12 mouse cellular contexts compared by ENCODE assay signal in genomic region chr6:144822594-144822993, GRCm38 (mm10). TPM values are rescaled to one million over a fixed set of nuclear protein-coding genes. Genes with fewer than 3 reads are reported as not detected.
DNase-seq lines count a peak whose midpoint lies in the region; ATAC-seq and TF ChIP-seq lines count a peak whose summit lies in the region.
"Had no signal": no experiment of that assay in that cellular context is flagged by ENCODE, and none has a peak within 500 bp of the region (broad histone marks: within the 10 kb centered on the region; RNA-seq: fewer than 3 reads in every experiment).

No protein-coding gene starts in this region.

- DNase-seq in embryonic facial prominence, embryonic 10.5 days (ENCODE audit: low spot score): peak; percentile 8
- peak; percentile 13 for DNase-seq in forelimb bud, embryonic 11.5 days (ENCODE audit: low read depth, low spot score)
- DNase-seq in lung, postnatal 0 days (ENCODE audit: low spot score): peak; percentile 69
- no peak for DNase-seq in thymus, postnatal 14 days
- no peak for DNase-seq in left cerebral cortex, adult 11 months (ENCODE audit: low spot score)
- DNase-seq: cerebellum, adult 2 months; kidney, adult 9 months; retina, postnatal 1 day had no signal

- no peak overlapping the region for H3K27ac ChIP-seq in embryonic facial prominence, embryonic 10.5 days (replicated peaks)
- peak overlapping the region; percentile 8; the same call in 1 of the 2 replicates for H3K27ac ChIP-seq in limb, embryonic 12.5 days
- no peak overlapping the region for H3K27ac ChIP-seq in lung, postnatal 0 days (ENCODE audit: low read length)
- no peak overlapping the region for H3K27ac ChIP-seq in forebrain, embryonic 13.5 days
- H3K27ac ChIP-seq: forebrain, embryonic 15.5 days; midbrain, embryonic 10.5 days had no signal

- no peaks in the 10 kb centered on the region for H3K9me3 ChIP-seq in embryonic facial prominence, embryonic 10.5 days
- no peaks in the 10 kb centered on the region for H3K9me3 ChIP-seq in limb, embryonic 12.5 days
- H3K9me3 ChIP-seq in lung, postnatal 0 days (ENCODE audit: low read length): no peaks in the 10 kb centered on the region
- H3K9me3 ChIP-seq in forebrain, embryonic 13.5 days (replicated peaks): no peaks in the 10 kb centered on the region
- H3K9me3 ChIP-seq: forebrain, embryonic 15.5 days; midbrain, embryonic 10.5 days had no signal

- 65% methylated on average over 14 of the region's 14 CpGs for WGBS in embryonic facial prominence, embryonic 10.5 days
- WGBS in limb, embryonic 12.5 days: 29% methylated on average over 14 of the region's 14 CpGs
- 3% methylated on average over 14 of the region's 14 CpGs for WGBS in lung, postnatal 0 days
- WGBS in forebrain, embryonic 13.5 days: 69% methylated on average over 14 of the region's 14 CpGs

- TF ChIP-seq CTCF in lung, postnatal 0 days (IDR thresholded peaks at IDR 0.05): no peak

- H3K36me3 ChIP-seq in embryonic facial prominence, embryonic 10.5 days (replicated peaks): no peaks in the 10 kb centered on the region
- no peaks in the 10 kb centered on the region for H3K36me3 ChIP-seq in limb, embryonic 12.5 days
- H3K36me3 ChIP-seq in lung, postnatal 0 days (ENCODE audit: insufficient read depth, low read length): no peaks in the 10 kb centered on the region
- H3K36me3 ChIP-seq in forebrain, embryonic 13.5 days (ENCODE audit: poor library complexity, severe bottlenecking): no peaks in the 10 kb centered on the region
- H3K36me3 ChIP-seq: forebrain, embryonic 15.5 days; midbrain, embryonic 10.5 days had no signal

- ATAC-seq in limb, embryonic 12.5 days (ENCODE audit: insufficient number of reproducible peaks, insufficient read depth, low FRiP score, low TSS enrichment, low read depth): no peak
- peak; percentile 50; the same call in 1 of the 2 replicates for ATAC-seq in lung, postnatal 0 days
- ATAC-seq in forebrain, embryonic 13.5 days: no peak
- ATAC-seq: forebrain, embryonic 15.5 days had no signal

- H3K9ac ChIP-seq in limb, embryonic 12.5 days (replicated peaks): no peak overlapping the region
- H3K9ac ChIP-seq in lung, postnatal 0 days (replicated peaks; ENCODE audit: low read depth): no peak overlapping the region
- no peak overlapping the region for H3K9ac ChIP-seq in forebrain, embryonic 13.5 days
- H3K9ac ChIP-seq: forebrain, embryonic 15.5 days had no signal

- H3K4me2 ChIP-seq in limb, embryonic 12.5 days: peak overlapping the region; percentile 31
- H3K4me2 ChIP-seq in lung, postnatal 0 days (replicated peaks; ENCODE audit: low read depth, low read length): peak overlapping the region; percentile 53
- H3K4me2 ChIP-seq in forebrain, embryonic 13.5 days: no peak overlapping the region
- H3K4me2 ChIP-seq: forebrain, embryonic 15.5 days had no signal

- no peaks in the 10 kb centered on the region for H3K27me3 ChIP-seq in embryonic facial prominence, embryonic 10.5 days (replicated peaks; ENCODE audit: low read depth, poor library complexity, severe bottlenecking)
- no peaks in the 10 kb centered on the region for H3K27me3 ChIP-seq in limb, embryonic 12.5 days
- no peaks in the 10 kb centered on the region for H3K27me3 ChIP-seq in lung, postnatal 0 days (replicated peaks; ENCODE audit: insufficient read depth, low read length)
- no peaks in the 10 kb centered on the region for H3K27me3 ChIP-seq in forebrain, embryonic 13.5 days
- H3K27me3 ChIP-seq: forebrain, embryonic 15.5 days had no signal

- peaks cover 7% of the 10 kb centered on the region; the same call in 1 of the 2 replicates for H3K4me1 ChIP-seq in embryonic facial prominence, embryonic 10.5 days
- H3K4me1 ChIP-seq in limb, embryonic 12.5 days (replicated peaks): peaks cover 13% of the 10 kb centered on the region; the same call in 1 of the 2 replicates
- peaks cover 4% of the 10 kb centered on the region; the same call in 1 of the 2 replicates for H3K4me1 ChIP-seq in lung, postnatal 0 days (ENCODE audit: insufficient read depth, low read depth, low read length)
- H3K4me1 ChIP-seq in forebrain, embryonic 13.5 days: no peaks in the 10 kb centered on the region
- H3K4me1 ChIP-seq: forebrain, embryonic 15.5 days had no signal

- H3K4me3 ChIP-seq in embryonic facial prominence, embryonic 10.5 days: no peak overlapping the region
- H3K4me3 ChIP-seq in limb, embryonic 12.5 days (replicated peaks): no peak overlapping the region
- H3K4me3 ChIP-seq in lung, postnatal 0 days (ENCODE audit: low read depth, low read length): peak overlapping the region; percentile 10; the same call in 1 of the 2 replicates
- no peak overlapping the region for H3K4me3 ChIP-seq in forebrain, embryonic 13.5 days
- H3K4me3 ChIP-seq: forebrain, embryonic 15.5 days; midbrain, embryonic 10.5 days had no signal

- TF ChIP-seq EP300 in lung, postnatal 0 days (IDR thresholded peaks at IDR 0.05): peak; percentile 62; the same call in 1 of the 2 replicates

RNA-seq across cellular contexts. Expression of gene Sox5, which starts 40.8 kb away (rescaled TPM):
- 60.0 and 65.1 TPM in 2 replicates for polyA plus RNA-seq in embryonic facial prominence, embryonic 10.5 days (2016; fragmentation: Nextera tagmentation; extraction: Ambion mirVana)
- 92.0 and 96.1 TPM in 2 replicates for polyA plus RNA-seq in limb, embryonic 12.5 days (2016; fragmentation: Nextera tagmentation; extraction: Ambion mirVana)
- 9.8 and 10.2 TPM in 2 replicates for polyA plus RNA-seq in lung, postnatal 0 days (2015; fragmentation: Nextera tagmentation; extraction: Ambion mirVana)
- polyA plus RNA-seq in forebrain, embryonic 13.5 days (2015; fragmentation: Nextera tagmentation; extraction: Ambion mirVana): 152 and 198 TPM in 2 replicates

Comparison
In these comparisons a context has a peak if more than half of its experiments do, and no peak if none do; other contexts are left out.
1. DNase-seq: peak in embryonic facial prominence, embryonic 10.5 days (single experiment), forelimb bud, embryonic 11.5 days (single experiment) and lung, postnatal 0 days (single experiment); none in thymus, postnatal 14 days (single experiment) and left cerebral cortex, adult 11 months (single experiment).